Mouse (Mus musculus) lung, adult 2 months (tissue): ENCODE results near the gene 4930558K02Rik. TPM values are rescaled to one million over a fixed set of nuclear protein-coding genes. Genes with fewer than 3 reads are reported as not detected.

Source experiments
- DNase-seq: peaks from one replicate; pipeline ENCODE4 v3.0.0; 2022
- H3K4me1 ChIP-seq: fragments of 200-500 bp; 2 replicates; pipeline ENCODE4 v1.6.1; 2011; ENCODE audit warnings: low read length; ENCODE audit not compliant: control insufficient read depth, insufficient read depth
- H3K4me3 ChIP-seq: fragments of 200-500 bp; replicated peaks from 2 replicates; pipeline ENCODE3; 2011; ENCODE audit warnings: low read depth, mild to moderate bottlenecking, control low read depth, low read length; ENCODE audit errors: extremely low read depth
- CTCF ChIP-seq: fragments of 200-500 bp; IDR thresholded peaks from 2 replicates; pipeline ENCODE4 v1.5.1; 2011; ENCODE audit warnings: mild to moderate bottlenecking, low read length, control low read depth; ENCODE audit not compliant: insufficient read depth
- POLR2A ChIP-seq: fragments of 200-500 bp; IDR thresholded peaks from 2 replicates; pipeline ENCODE4 v1.6.1; 2011; ENCODE audit warnings: low read depth, mild to moderate bottlenecking, control low read depth, low read length, borderline replicate concordance; ENCODE audit errors: extremely low read depth
- WGBS: fragments of 180-500 bp; shearing (Covaris S2); methylation state at CpG from one replicate; pipeline ENCODE4 v1.1.7; 2018; 5-methylcytosine and 5-hydroxymethylcytosine counted together
- polyA plus RNA-seq: library from polyadenylated mRNA; depleted of rRNA; stranded (reverse); fragments of >200 nt; gene quantifications from 2 replicates; pipeline ENCODE4 v1.2.3, GENCODE M21; 2012

Gene 4930558K02Rik
- polyA plus RNA-seq, 1 experiment = not detected

GRCm38 (mm10) chr1:161980046-161980445, 610 bp upstream of the 4930558K02Rik start:
- TF ChIP-seq POLR2A = no peak
- 75% methylated on average over 2 of the region's 2 CpGs for WGBS
- DNase-seq = no peak

GRCm38 (mm10) chr1:161978173-161978700, 1.2 kb downstream of the 4930558K02Rik start:
- 85% methylated on average over 5 of the region's 5 CpGs for WGBS
- TF ChIP-seq CTCF (no peak), POLR2A (no peak)
- Histone ChIP-seq H3K4me1 (0 out of 2 replicates have a peak, but pooled peaks cover 3% of the 10 kb centered on the region), H3K4me3 (no peak overlapping the region)
- DNase-seq = no peak

More at GRCm38 (mm10) chr1:161980046-161980445, 610 bp upstream of the 4930558K02Rik start:
- H3K4me1 ChIP-seq = 0 out of 2 replicates have a peak, but pooled peaks cover 3% of the 10 kb centered on the region
- H3K4me3 ChIP-seq = no peak overlapping the region

GRCm38 (mm10) chr1:161977331-161977730, 2.1 kb downstream of the 4930558K02Rik start:
- DNase-seq = no peak
- H3K4me1 ChIP-seq = 0 out of 2 replicates have a peak, but pooled peaks cover 3% of the 10 kb centered on the region
- WGBS = 68% methylated on average over 4 of the region's 4 CpGs

GRCm38 (mm10) chr1:161976255-161977182, 2.9 kb downstream of the 4930558K02Rik start:
- Histone ChIP-seq H3K4me1 (0 out of 2 replicates have a peak, but pooled peaks cover 3% of the 10 kb centered on the region), H3K4me3 (no peak overlapping the region)
- 43% methylated on average over 16 of the region's 16 CpGs for WGBS
- peak; percentile 64 for DNase-seq
- TF ChIP-seq CTCF (peak; percentile 57; the same call in 1 of the 2 replicates), POLR2A (no peak)

More at GRCm38 (mm10) chr1:161977331-161977730, 2.1 kb downstream of the 4930558K02Rik start:
- TF ChIP-seq CTCF (no peak), POLR2A (no peak)
- no peak overlapping the region for H3K4me3 ChIP-seq

- peaks cover 7% of the 10 kb centered on the region for H3K4me1 ChIP-seq
- no peak overlapping the region for H3K4me3 ChIP-seq
- no peak for DNase-seq
- 86% methylated on average over 8 of the region's 8 CpGs for WGBS
- TF ChIP-seq CTCF (no peak), POLR2A (no peak)
Observed at GRCm38 (mm10) chr1:161972233-161972632, 7.2 kb downstream of the 4930558K02Rik start.

- Histone ChIP-seq H3K4me3 (no peak overlapping the region), H3K4me1 (peaks cover 4% of the 10 kb centered on the region)
- 95% methylated on average over 9 of the region's 9 CpGs for WGBS
- no peak for DNase-seq
- TF ChIP-seq POLR2A = no peak
- TF ChIP-seq CTCF = no peak
Observed at GRCm38 (mm10) chr1:161970874-161971273, 8.6 kb downstream of the 4930558K02Rik start.

GRCm38 (mm10) chr1:161968589-161969407, 10.6 kb downstream of the 4930558K02Rik start, which contains the start of gene Pigc:
Gene Pigc (plus strand): TSS chr1:161969186.
- H3K4me1 ChIP-seq = peaks cover 4% of the 10 kb centered on the region
- peak within 1 kb of the TSS; percentile 72 for H3K4me3 ChIP-seq
- WGBS = 2% methylated on average over 38 of the region's 38 CpGs
- TF ChIP-seq POLR2A (peak; percentile 38; the same call in 1 of the 2 replicates), CTCF (peak; percentile 78)
- DNase-seq = peak; percentile 85

GRCm38 (mm10) chr1:161967936-161968335, 11.5 kb downstream of the 4930558K02Rik start:
- TF ChIP-seq POLR2A = no peak
- TF ChIP-seq CTCF = no peak
- H3K4me3 ChIP-seq = no peak overlapping the region
- no peak for DNase-seq
- H3K4me1 ChIP-seq = peaks cover 4% of the 10 kb centered on the region
- 51% methylated on average over 2 of the region's 2 CpGs for WGBS
